Mouse (Mus musculus): ENCODE results near the gene Stoml2.

GRCm38 (mm10) chr4:43036356-43036755, 4.8 kb upstream of the Stoml2 start:
- TF ChIP-seq CTCF (conservative IDR thresholded peaks at IDR 0.05; ENCODE audit: low read length) (no peak), POU5F1 (IDR thresholded peaks at IDR 0.05; ENCODE audit: borderline replicate concordance, low read length) (no peak)

Measured in E14TG2a.4 (cell line).